Mouse (Mus musculus) lung, postnatal 0 days (tissue): ENCODE results near the gene Wee2.

Experiments used
- CTCF ChIP-seq: IDR thresholded peaks from 2 replicates; pipeline ENCODE4 v1.5.1; 2016; ENCODE audit warnings: antibody characterized with exemption, mild to moderate bottlenecking
- EP300 ChIP-seq: IDR thresholded peaks from 2 replicates; pipeline ENCODE4 v1.6.1; 2016; ENCODE audit warnings: antibody characterized with exemption, mild to moderate bottlenecking, control low read depth

DNA sequence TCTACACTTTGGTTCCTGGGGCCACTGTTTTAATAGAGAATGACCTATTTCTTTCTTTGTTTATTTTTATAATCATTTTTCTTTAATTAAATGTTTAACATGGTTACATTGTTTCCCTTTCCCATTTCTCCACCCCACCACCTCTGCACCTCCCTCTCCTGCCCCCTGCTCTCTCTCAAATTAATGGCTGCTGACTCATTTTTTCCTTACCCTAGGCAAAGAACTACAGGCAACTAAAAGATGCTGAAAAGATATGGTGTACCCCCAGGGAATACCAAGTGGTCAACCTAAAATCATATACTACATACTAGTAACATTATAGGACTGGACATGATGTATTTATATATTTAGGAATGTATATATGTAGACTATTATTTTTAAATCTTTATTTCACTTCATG is 9.7 kb downstream of the Wee2 start:
- TF ChIP-seq EP300 (no peak), CTCF (no peak)
